Mouse (Mus musculus) forebrain, embryonic 16.5 days (tissue): ENCODE results near the gene Dnm3. TPM values are rescaled to one million over a fixed set of nuclear protein-coding genes. Genes with fewer than 3 reads are reported as not detected.

Experiments
- ATAC-seq: fragments of 200-750 bp; cut with Nextera tagmentation; 2 replicates; pipeline ENCODE4 v1.8.0; 2017; ENCODE audit warnings: mild to moderate bottlenecking, moderate library complexity
- H3K27ac ChIP-seq: fragments of 300-500 bp; sonication (generic); 2 replicates; pipeline ENCODE4 v1.5.1; 2014; ENCODE audit warnings: low read length, control low read depth
- H3K27me3 ChIP-seq: fragments of 300-500 bp; sonication (generic); replicated peaks from 2 replicates; pipeline ENCODE4 v1.6.1; 2014; ENCODE audit warnings: low read length; ENCODE audit not compliant: control insufficient read depth, insufficient read depth
- H3K36me3 ChIP-seq: fragments of 300-500 bp; sonication (generic); 2 replicates; pipeline ENCODE4 v1.6.1; 2014; ENCODE audit not compliant: control insufficient read depth, insufficient read depth
- H3K4me1 ChIP-seq: fragments of 300-500 bp; sonication (generic); replicated peaks from 2 replicates; pipeline ENCODE4 v1.6.1; 2014; ENCODE audit warnings: low read length; ENCODE audit not compliant: control insufficient read depth, insufficient read depth
- H3K4me2 ChIP-seq: fragments of 300-500 bp; sonication (generic); 2 replicates; pipeline ENCODE4 v1.6.1; 2014; ENCODE audit warnings: mild to moderate bottlenecking, low read length, control low read depth
- H3K4me3 ChIP-seq: fragments of 300-500 bp; sonication (generic); replicated peaks from 2 replicates; pipeline ENCODE4 v1.5.1; 2014; ENCODE audit warnings: mild to moderate bottlenecking, low read length, control low read depth
- H3K9ac ChIP-seq: fragments of 300-500 bp; sonication (generic); replicated peaks from 2 replicates; pipeline ENCODE4 v1.6.1; 2014; ENCODE audit warnings: low read depth, low read length, control low read depth
- H3K9me3 ChIP-seq: fragments of 300-500 bp; sonication (generic); 2 replicates; pipeline ENCODE4 v1.6.1; 2016; ENCODE audit warnings: low read length; ENCODE audit not compliant: control insufficient read depth
- WGBS: fragments of 180-500 bp; shearing (Covaris S2); extraction: QIAGEN DNeasy Blood & Tissue Kit; methylation state at CpG from one replicate; pipeline ENCODE4 v1.1.7; 2014; 5-methylcytosine and 5-hydroxymethylcytosine counted together
- polyA plus RNA-seq: library from polyadenylated mRNA; unstranded; fragments of >200 nt; fragmentation: Nextera tagmentation; extraction: Ambion mirVana; gene quantifications from 2 replicates; pipeline ENCODE4 v1.2.1, GENCODE M21; 2015

Dnm3 gene
- polyA plus RNA-seq, 1 experiment from 2014 or later, result 41.8 TPM

DNA sequence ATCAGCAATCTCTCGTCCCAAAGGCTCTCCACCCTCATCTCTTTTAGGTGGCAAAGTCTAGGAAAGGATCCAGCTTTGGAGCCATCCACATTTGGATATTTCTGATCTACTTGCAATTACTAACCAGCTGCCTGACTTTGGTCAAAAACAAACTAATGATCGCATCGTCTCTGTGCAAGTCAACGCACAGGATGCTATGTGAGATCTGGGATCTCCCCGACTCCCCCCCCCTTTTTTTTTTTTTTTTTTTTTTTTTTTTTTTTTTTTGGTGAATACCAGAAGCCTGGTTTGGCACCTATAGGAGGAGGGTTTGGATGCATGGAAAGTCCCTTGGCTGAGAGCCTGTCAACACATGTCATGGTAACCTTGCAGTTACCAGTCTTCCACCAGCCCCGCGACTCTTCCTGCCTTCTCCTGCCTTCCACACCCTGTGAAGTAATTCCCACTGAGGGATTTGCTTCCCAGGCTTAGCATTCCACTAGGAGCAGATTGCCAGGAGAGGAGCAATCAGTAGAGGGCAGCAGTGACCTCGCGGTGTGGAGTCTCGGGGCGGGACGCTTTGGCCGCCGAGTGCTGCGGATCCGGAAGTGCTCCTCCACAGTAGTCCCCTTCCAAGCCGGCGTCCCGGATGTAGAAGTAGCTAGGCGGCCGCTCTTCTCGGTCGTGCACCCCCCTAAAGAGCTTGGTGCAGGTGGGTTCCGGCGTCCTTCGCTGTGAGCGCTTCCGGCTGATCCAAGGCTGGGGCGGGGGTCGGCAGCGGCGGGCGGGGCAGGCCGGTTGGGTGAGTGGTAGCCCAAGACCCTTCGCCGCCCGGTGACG lies 509.0 kb downstream of the Dnm3 start, which contains the start of gene Pigc:
Gene Pigc (plus strand): TSS at position 598 of the 819 bp plus-strand sequence.
- Histone ChIP-seq H3K4me3 (peak within 1 kb of the TSS; percentile 82), H3K9me3 (no peaks in the 10 kb centered on the region), H3K36me3 (no peaks in the 10 kb centered on the region), H3K9ac (peak within 1 kb of the TSS; percentile 80), H3K27me3 (no peaks in the 10 kb centered on the region), H3K4me2 (peak within 1 kb of the TSS; percentile 74), H3K27ac (peak within 1 kb of the TSS; percentile 73), H3K4me1 (peaks cover 11% of the 10 kb centered on the region)
- peak; percentile 99 for ATAC-seq
- WGBS, result 3% methylated on average over 38 of the region's 38 CpGs

DNA sequence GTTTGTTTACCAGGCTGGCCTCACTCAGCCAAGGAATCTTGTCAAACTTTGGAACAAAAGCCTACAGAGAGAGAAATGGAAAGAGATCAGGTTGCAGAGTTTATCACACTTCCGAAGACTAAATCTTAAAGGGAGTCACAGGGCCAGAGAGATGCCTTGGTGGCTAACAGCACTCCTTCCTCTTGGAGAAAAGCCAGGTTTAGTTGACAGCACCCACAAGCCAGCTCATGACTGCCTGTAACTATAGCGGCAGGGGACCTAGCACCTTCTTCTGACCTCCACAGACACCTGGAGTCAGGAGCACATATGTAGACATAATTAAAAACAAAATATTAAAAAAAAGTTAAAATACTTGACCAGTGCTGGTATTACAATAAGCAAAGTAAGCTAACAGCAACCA lies 509.9 kb downstream of the Dnm3 start:
- peaks cover 11% of the 10 kb centered on the region for H3K4me1 ChIP-seq
- H3K9me3 ChIP-seq, result no peaks in the 10 kb centered on the region
- no peak overlapping the region for H3K4me2 ChIP-seq
- no peak for ATAC-seq
- no peak overlapping the region for H3K9ac ChIP-seq
- no peak overlapping the region for H3K27ac ChIP-seq
- H3K27me3 ChIP-seq, result no peaks in the 10 kb centered on the region
- H3K4me3 ChIP-seq, result no peak overlapping the region
- H3K36me3 ChIP-seq, result no peaks in the 10 kb centered on the region
- WGBS, result 71% methylated on average over 2 of the region's 2 CpGs

DNA sequence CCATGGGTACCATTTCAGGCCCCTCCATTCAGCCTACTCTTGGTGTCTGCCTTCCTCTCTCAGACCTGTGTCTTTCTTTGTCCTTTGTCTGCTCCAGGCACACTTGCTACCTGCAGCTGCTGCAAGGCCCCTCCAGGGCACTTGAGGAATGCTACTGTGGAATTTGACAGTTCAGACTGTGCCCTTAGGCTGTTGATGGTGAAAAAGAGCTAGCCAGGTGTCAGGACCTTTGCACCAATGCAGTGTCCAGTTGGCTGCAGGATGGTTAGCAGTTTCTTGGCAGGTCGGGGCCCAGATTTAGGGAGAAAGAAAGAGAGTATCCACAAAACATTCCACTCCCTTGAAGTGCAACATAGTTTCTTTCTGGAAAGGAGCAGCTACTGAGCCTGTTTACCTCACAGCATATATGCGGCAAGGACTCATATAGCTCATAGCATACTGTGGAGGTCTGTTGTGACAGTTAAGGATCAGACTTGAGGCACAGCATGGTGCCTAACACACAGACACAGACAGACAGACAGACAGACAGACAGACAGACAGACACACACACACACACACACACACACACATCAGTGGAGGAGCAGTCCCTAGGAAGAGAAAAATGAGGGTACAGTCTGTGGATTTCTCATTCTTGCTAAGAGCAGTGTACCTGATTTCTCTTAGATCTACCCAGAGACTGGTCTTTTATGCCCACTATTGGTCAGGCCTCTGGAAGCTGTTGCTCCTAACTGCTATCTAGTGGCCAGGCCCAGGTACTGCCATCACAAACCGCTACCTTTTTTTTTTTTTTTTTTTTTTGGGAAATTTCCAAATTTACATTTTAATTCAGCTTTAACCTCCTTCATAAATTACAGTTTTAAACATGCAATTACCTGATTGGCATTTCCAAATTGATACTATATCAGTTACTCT lies 515.1 kb downstream of the Dnm3 start:
- Histone ChIP-seq H3K9ac (no peak overlapping the region), H3K9me3 (no peaks in the 10 kb centered on the region), H3K4me3 (no peak overlapping the region), H3K27ac (no peak overlapping the region), H3K4me2 (no peak overlapping the region), H3K4me1 (no peaks in the 10 kb centered on the region), H3K27me3 (no peaks in the 10 kb centered on the region), H3K36me3 (no peaks in the 10 kb centered on the region; the same call in 1 of the 2 replicates)
- peak; percentile 79 for ATAC-seq
- WGBS, result 49% methylated on average over 3 of the region's 3 CpGs

DNA sequence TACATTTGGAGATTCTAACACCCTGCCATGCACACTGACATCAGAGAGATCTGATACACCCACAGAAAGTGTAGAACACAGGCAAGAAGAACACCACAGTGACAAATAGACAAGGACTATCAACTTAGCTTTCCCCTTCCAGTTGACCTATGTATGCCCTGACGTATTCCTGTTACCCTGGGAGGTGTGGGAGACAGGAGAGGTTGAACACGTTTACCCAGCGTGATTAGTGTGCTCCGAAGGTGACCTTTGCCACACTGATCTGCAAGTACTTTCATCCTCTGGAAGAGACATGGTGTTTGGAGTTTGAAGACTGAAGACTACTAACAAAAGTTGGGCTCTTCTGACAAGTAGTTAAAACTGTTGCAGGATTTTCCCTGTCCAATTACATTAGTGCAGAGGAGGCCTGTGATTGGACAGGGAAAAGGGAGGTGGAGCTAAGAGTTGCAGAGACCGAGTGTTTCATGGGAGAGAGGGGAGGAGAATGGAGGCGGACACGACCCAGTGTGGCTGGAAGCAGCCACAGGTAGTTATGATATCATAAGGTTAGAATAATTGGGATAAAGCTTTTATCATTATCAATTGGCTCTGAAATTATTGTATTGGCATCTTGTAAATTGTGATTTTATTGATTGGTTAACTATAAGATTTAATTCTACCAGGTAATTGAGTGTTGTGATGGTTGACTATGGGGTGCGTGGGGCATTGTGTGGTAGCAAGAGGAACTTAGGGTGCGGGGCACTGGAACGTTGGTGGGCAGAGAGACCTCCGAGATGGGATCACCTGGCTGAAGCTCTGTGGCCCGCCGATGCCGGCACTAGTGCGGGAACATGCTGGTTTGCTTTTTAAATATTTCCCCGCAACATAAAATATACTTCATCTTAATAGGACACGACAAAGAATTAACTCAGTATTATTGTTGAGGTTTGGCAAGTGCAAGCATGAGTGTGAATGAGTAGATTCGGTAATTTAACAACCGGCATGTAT lies 519.6 kb downstream of the Dnm3 start:
- 84% methylated on average over 19 of the region's 19 CpGs for WGBS
- no peak overlapping the region for H3K4me3 ChIP-seq
- no peaks in the 10 kb centered on the region for H3K4me1 ChIP-seq
- H3K9ac ChIP-seq, result no peak overlapping the region
- H3K27ac ChIP-seq, result no peak overlapping the region
- no peaks in the 10 kb centered on the region for H3K9me3 ChIP-seq
- no peaks in the 10 kb centered on the region; the same call in 1 of the 2 replicates for H3K36me3 ChIP-seq
- ATAC-seq, result no peak
- no peaks in the 10 kb centered on the region for H3K27me3 ChIP-seq
- no peak overlapping the region for H3K4me2 ChIP-seq

GRCm38 (mm10) chr1:161955846-161956245 lies 522.0 kb downstream of the Dnm3 start:
- Histone ChIP-seq H3K4me3 (no peak overlapping the region), H3K27me3 (no peaks in the 10 kb centered on the region), H3K4me1 (no peaks in the 10 kb centered on the region), H3K36me3 (no peaks in the 10 kb centered on the region; the same call in 1 of the 2 replicates), H3K27ac (no peak overlapping the region), H3K9ac (no peak overlapping the region), H3K9me3 (no peaks in the 10 kb centered on the region), H3K4me2 (no peak overlapping the region)
- 65% methylated on average over 5 of the region's 5 CpGs for WGBS
- no peak for ATAC-seq

GRCm38 (mm10) chr1:161952599-161952998 lies 525.2 kb downstream of the Dnm3 start:
- Histone ChIP-seq H3K4me2 (no peak overlapping the region), H3K9ac (no peak overlapping the region), H3K27ac (no peak overlapping the region), H3K36me3 (no peaks in the 10 kb centered on the region), H3K27me3 (no peaks in the 10 kb centered on the region), H3K4me3 (no peak overlapping the region), H3K9me3 (no peaks in the 10 kb centered on the region), H3K4me1 (no peaks in the 10 kb centered on the region)
- WGBS, result 66% methylated on average over 1 of the region's 1 CpGs
- no peak for ATAC-seq

GRCm38 (mm10) chr1:161951009-161951779 lies 526.6 kb downstream of the Dnm3 start:
- Histone ChIP-seq H3K4me1 (no peaks in the 10 kb centered on the region), H3K27me3 (no peaks in the 10 kb centered on the region), H3K4me2 (no peak overlapping the region), H3K9ac (no peak overlapping the region), H3K27ac (no peak overlapping the region), H3K4me3 (no peak overlapping the region), H3K9me3 (no peaks in the 10 kb centered on the region), H3K36me3 (no peaks in the 10 kb centered on the region)
- 77% methylated on average over 5 of the region's 5 CpGs for WGBS
- no peak for ATAC-seq

DNA sequence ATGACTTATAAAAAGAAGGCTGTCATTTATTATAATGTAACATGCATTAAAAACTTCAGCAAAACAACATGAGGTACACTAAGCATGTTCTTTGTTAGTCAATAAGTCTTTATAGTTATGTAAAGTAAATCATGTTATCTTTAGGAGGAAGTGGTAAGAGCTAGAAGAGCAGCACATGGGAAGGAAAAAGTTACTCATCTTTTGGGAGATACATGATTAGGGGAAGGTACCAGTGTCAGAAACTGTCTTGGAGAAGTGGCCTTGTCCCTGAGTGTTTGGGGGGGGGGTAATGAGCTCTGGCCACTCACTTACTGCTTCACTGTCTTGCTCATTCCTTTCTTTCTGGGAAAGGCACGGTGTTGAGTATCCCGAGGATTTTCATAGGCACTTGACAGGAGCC lies 535.8 kb downstream of the Dnm3 start:
- no peak overlapping the region for H3K27ac ChIP-seq
- H3K36me3 ChIP-seq, result no peaks in the 10 kb centered on the region
- no peaks in the 10 kb centered on the region for H3K9me3 ChIP-seq
- no peaks in the 10 kb centered on the region for H3K27me3 ChIP-seq
- no peak overlapping the region for H3K4me2 ChIP-seq
- WGBS, result 92% methylated on average over 2 of the region's 2 CpGs
- no peaks in the 10 kb centered on the region for H3K4me1 ChIP-seq
- no peak overlapping the region for H3K9ac ChIP-seq
- H3K4me3 ChIP-seq, result no peak overlapping the region
- ATAC-seq, result no peak
